In the genomic region with DNA sequence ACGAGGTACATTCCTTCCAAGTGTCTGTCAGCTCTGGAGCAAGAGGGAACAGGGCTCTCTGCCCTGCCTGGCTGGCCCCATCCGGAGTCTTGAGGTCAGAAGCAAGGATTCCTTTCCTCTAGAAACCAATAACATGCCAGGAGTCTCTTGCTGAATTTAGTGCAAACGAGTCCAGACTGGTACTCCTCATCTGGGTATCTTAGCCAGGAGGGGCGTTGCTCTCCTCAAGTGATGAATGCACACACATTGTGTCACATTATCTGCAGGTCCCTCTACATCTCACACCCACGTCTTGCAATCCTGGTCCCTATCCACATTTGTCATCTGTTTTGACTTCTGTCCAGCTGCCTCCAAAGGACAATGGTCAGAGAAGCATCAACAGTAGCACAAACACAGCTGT, we compare ENCODE assay signal across 31 mouse cellular contexts. TPM values are rescaled to one million over a fixed set of nuclear protein-coding genes. Genes with fewer than 3 reads are reported as not detected.
DNase-seq lines count a peak whose midpoint lies in the region; ATAC-seq and TF ChIP-seq lines count a peak whose summit lies in the region.
"Had no signal": no experiment of that assay in that cellular context is flagged by ENCODE, and none has a peak within 500 bp of the region (broad histone marks: within the 10 kb centered on the region; RNA-seq: fewer than 3 reads in every experiment).

No protein-coding gene starts in this region.

- DNase-seq in gastrocnemius, adult 2 months = peak; percentile 32
- no peak for DNase-seq in gastrocnemius, postnatal 4 days (ENCODE audit: low spot score in 2 of 2)
- DNase-seq in liver, adult 2 months (ENCODE audit: extremely low read depth, low read depth, low spot score) = peak; percentile 10
- DNase-seq in liver, postnatal 0 days = no peak
- peak; percentile 82 for DNase-seq in brain, adult 2 months (ENCODE audit: low read depth, low spot score)
- DNase-seq in skeletal muscle tissue, adult 2 months (ENCODE audit: low read depth, low spot score) = peak; percentile 45
- no peak for DNase-seq in spleen, postnatal 36 days (ENCODE audit: low spot score in 2 of 2)
- DNase-seq: adrenal gland, adult 8-10 months; adrenal gland, postnatal 25 days; B cell, adult 2 months; cerebellum, adult 11 months; cerebellum, adult 2 months; cerebellum, adult 9-11 months; cerebellum, postnatal 25 days; gastrocnemius, postnatal 14 days; heart, adult 18-20 months; heart, postnatal 14 days; heart, postnatal 4 days had no signal

- H3K9me3 ChIP-seq in liver, postnatal 0 days (ENCODE audit: low read length) = no peaks in the 10 kb centered on the region
- H3K9me3 ChIP-seq: embryonic facial prominence, embryonic 12.5 days; embryonic facial prominence, embryonic 15.5 days; forebrain, embryonic 12.5 days; forebrain, embryonic 15.5 days; G1E; heart, embryonic 12.5 days; heart, embryonic 15.5 days had no signal

- peaks cover 22% of the 10 kb centered on the region for H3K36me3 ChIP-seq in liver, adult 2 months (ENCODE audit: control insufficient read depth, insufficient read depth, low read length)
- H3K36me3 ChIP-seq in liver, postnatal 0 days (replicated peaks; ENCODE audit: insufficient read depth, low read length) = 0 out of 2 replicates have a peak, but pooled peaks cover 7% of the 10 kb centered on the region
- H3K36me3 ChIP-seq: forebrain, embryonic 12.5 days; forebrain, embryonic 15.5 days; G1E had no signal

- no peak overlapping the region for H3K4me2 ChIP-seq in liver, postnatal 0 days (ENCODE audit: low read depth, low read length)
- H3K4me2 ChIP-seq: embryonic facial prominence, embryonic 12.5 days; embryonic facial prominence, embryonic 15.5 days; forebrain, embryonic 12.5 days; forebrain, embryonic 15.5 days; heart, embryonic 12.5 days; heart, embryonic 15.5 days; hindbrain, embryonic 14.5 days had no signal

- no peak for TF ChIP-seq POLR2A in liver, adult 2 months (IDR thresholded peaks at IDR 0.05; ENCODE audit: extremely low read depth, insufficient read depth, low read length)

- no peak overlapping the region for H3K4me3 ChIP-seq in gastrocnemius, adult 2 months
- no peak overlapping the region for H3K4me3 ChIP-seq in liver, adult 2 months (ENCODE audit: insufficient read depth, low read depth, low read length)
- no peak overlapping the region for H3K4me3 ChIP-seq in liver, postnatal 0 days (ENCODE audit: low read depth, low read length)
- H3K4me3 ChIP-seq: embryonic facial prominence, embryonic 12.5 days; embryonic facial prominence, embryonic 15.5 days; forebrain, embryonic 12.5 days; forebrain, embryonic 15.5 days; heart, embryonic 12.5 days; heart, embryonic 15.5 days had no signal

- ATAC-seq in liver, postnatal 0 days = no peak; the same call in 1 of the 2 replicates
- ATAC-seq: forebrain, embryonic 15.5 days; hindbrain, postnatal 0 days; inflammation-experienced regulatory T-cells, adult 6 months; intestine, postnatal 0 days; Patski had no signal

- no peak for TF ChIP-seq EP300 in liver, postnatal 0 days (IDR thresholded peaks at IDR 0.05; ENCODE audit: low read depth)

- no peaks in the 10 kb centered on the region for H3K4me1 ChIP-seq in liver, adult 2 months (ENCODE audit: control insufficient read depth, insufficient read depth, low read length)
- H3K4me1 ChIP-seq in liver, postnatal 0 days (ENCODE audit: insufficient read depth) = no peaks in the 10 kb centered on the region
- H3K4me1 ChIP-seq: embryonic facial prominence, embryonic 12.5 days; heart, embryonic 15.5 days had no signal

- no peaks in the 10 kb centered on the region for H3K27me3 ChIP-seq in liver, adult 2 months (ENCODE audit: control insufficient read depth, insufficient read depth, low read length)
- H3K27me3 ChIP-seq in liver, postnatal 0 days (ENCODE audit: insufficient read depth, low read length) = no peaks in the 10 kb centered on the region
- H3K27me3 ChIP-seq: CH12.LX; embryonic facial prominence, embryonic 12.5 days; embryonic facial prominence, embryonic 15.5 days; forebrain, embryonic 12.5 days; forebrain, embryonic 15.5 days; heart, embryonic 12.5 days; heart, embryonic 15.5 days; Patski had no signal

- intact Hi-C loops in gastrocnemius, adult 2 months (cut with DNase I) = no loop called here

- TF ChIP-seq CTCF in gastrocnemius, adult 2 months (IDR thresholded peaks at IDR 0.05) = no peak
- no peak for TF ChIP-seq CTCF in liver, adult 2 months (IDR thresholded peaks at IDR 0.05; ENCODE audit: low read depth, low read length)
- TF ChIP-seq CTCF in liver, postnatal 0 days (IDR thresholded peaks at IDR 0.05; ENCODE audit: low read depth) = no peak

- H3K79me2 ChIP-seq in liver, adult 2 months (ENCODE audit: control insufficient read depth, insufficient read depth, low read length) = no peaks in the 10 kb centered on the region

- H3K27ac ChIP-seq in gastrocnemius, adult 2 months = no peak overlapping the region
- H3K27ac ChIP-seq in liver, adult 2 months (replicated peaks; ENCODE audit: insufficient read depth, low read depth, low read length) = no peak overlapping the region
- H3K27ac ChIP-seq in liver, postnatal 0 days (ENCODE audit: low read depth) = no peak overlapping the region
- H3K27ac ChIP-seq: embryonic facial prominence, embryonic 12.5 days; embryonic facial prominence, embryonic 15.5 days; forebrain, embryonic 12.5 days; forebrain, embryonic 15.5 days; heart, embryonic 15.5 days; hindbrain, embryonic 14.5 days; hindbrain, postnatal 0 days had no signal

- 76% methylated on average over 5 of the region's 5 CpGs for WGBS in liver, adult 2 months
- 66% methylated on average over 5 of the region's 5 CpGs for WGBS in liver, postnatal 0 days (ENCODE audit: insufficient replicate concordance)

- H3K9ac ChIP-seq in liver, adult 2 months (ENCODE audit: low read depth, low read length) = no peak overlapping the region
- H3K9ac ChIP-seq in liver, postnatal 0 days (replicated peaks) = no peak overlapping the region
- H3K9ac ChIP-seq: embryonic facial prominence, embryonic 12.5 days; embryonic facial prominence, embryonic 15.5 days; forebrain, embryonic 12.5 days; forebrain, embryonic 15.5 days; heart, embryonic 12.5 days; heart, embryonic 15.5 days; hindbrain, embryonic 14.5 days had no signal

RNA-seq across cellular contexts. Expression of a gene that starts 47.6 kb away (rescaled TPM):
- under 1 TPM in 1 of 2 experiments, not detected in 1; 0.25 TPM for total RNA-seq in gastrocnemius, adult 2 months (2021)
- 1 to 10 TPM; 1.1 to 1.9 TPM for total RNA-seq in gastrocnemius, postnatal 4 days (2021)
- 0.09 and 0.40 TPM in 2 replicates for total RNA-seq in liver, adult 2 months (2014; rRNA removed)
- not detected in 2 replicates for polyA plus RNA-seq in liver, adult 2 months (2012; rRNA removed)
- polyA plus RNA-seq in liver, postnatal 0 days (2015; fragmentation: Nextera tagmentation; extraction: Ambion mirVana) = 0.34 and 0.56 TPM in 2 replicates
- polyA plus RNA-seq: G1E had no signal

Comparison
In these comparisons a context has a peak if more than half of its experiments do, and no peak if none do; other contexts are left out.
1. DNase-seq: peak in gastrocnemius, adult 2 months (single experiment), liver, adult 2 months (single experiment), brain, adult 2 months (single experiment) and skeletal muscle tissue, adult 2 months (single experiment); none in gastrocnemius, postnatal 4 days (0 of 2), liver, postnatal 0 days (single experiment) and spleen, postnatal 36 days (0 of 2).